Mouse (Mus musculus) leukemia stem cell, adult 10-12 weeks (primary cell): ENCODE measurements around the gene Mndal. TPM values are rescaled to one million over a fixed set of nuclear protein-coding genes. Genes with fewer than 3 reads are reported as not detected.

Experiments
- polyA plus RNA-seq: library from polyadenylated mRNA; stranded (reverse); fragments of >175 nt; gene quantifications from 2 replicates; pipeline ENCODE4 v1.2.3, GENCODE M21; 2012; ENCODE audit warnings: low replicate concordance

Mndal gene
- polyA plus RNA-seq: 3.8 and 4.7 TPM in 2 replicates

DNA sequence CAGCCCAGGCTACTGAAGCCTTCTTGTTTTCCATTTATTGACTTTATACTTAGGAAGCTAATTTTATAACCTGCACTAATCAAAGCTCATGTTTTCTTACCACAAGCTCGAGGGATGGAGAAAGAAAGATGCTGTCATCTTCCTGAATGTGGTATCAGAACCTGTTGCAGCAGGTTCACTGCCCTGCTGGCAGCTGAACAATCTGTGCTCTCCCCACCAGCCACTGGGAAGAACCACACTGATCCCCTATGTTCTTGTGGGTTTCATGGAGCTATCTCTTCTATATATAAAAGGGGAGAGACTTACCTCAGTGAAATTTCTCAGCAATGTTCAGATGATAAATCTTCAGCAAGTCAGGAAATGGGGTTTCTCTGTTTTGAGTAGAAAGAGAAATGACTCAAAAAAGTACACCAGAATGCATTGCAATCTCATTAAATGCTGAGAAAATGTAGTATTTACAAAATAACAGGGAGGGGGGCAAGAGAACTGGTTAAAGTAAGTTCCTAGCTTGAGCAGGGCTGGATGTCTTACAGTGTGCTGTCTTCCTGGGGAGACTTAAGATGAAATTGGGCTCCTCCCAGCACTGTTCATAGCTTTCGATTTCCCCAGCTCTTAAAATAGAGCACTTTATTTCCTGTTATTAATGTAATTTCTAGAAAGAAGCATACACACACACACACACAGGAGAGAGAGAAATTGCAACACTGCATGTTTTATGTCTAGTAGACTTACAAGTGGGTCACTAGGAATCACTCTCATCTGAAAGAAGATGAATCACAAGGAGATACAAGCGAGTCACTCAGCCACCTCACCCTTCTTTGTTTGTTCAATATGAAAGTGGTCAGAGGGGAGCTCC is at the start of gene Mndal, which contains the start of gene Ifi203:
TSS of gene Mndal (minus strand) at position 568 of the 856 bp plus-strand sequence.
TSS of gene Ifi203 (minus strand) at position 749 of the 856 bp plus-strand sequence.

DNA sequence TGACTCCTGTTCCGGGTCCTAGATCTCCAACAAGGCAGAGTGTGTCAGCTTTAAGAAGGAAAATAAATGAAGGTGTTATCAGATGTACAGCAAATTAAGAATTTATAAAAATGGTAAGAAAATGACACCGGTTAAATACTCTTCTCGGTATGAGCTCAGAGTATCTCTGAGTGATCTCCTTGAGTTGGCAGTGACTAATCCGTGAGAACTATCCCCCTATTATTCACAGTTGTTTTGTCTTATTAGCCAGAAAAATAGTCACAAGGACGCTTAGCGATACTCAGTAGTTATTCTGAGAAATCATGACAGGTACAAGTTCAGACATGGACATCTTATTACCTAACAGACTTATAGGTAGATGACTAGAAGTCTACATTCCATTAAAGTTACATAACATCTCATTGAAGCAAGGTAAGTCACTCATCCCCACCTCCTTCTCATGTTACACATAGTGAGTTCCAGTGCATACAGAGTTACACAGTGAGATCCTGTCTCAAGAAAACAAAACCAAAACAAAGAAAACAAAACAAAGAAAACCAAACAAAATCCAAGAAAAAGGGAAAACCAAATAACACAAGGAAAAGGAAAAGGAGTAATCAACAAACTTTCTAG is 40.5 kb upstream of the Mndal start, which contains the start of gene Ifi202b:
TSS of gene Ifi202b (minus strand) at position 51 of the 612 bp plus-strand sequence.

GRCm38 (mm10) chr1:173912548-173913255 is 29.6 kb downstream of the Mndal start, which contains the start of gene Ifi211:
Gene Ifi211 (minus strand): TSS chr1:173913046.

Other genes with a start within 250 kb of the Mndal start
- gene Ifi207, start 200.7 kb downstream of the Mndal start, polyA plus RNA-seq: 0.12 and 0.49 TPM in 2 replicates
- 0.16 TPM in 1 of 2 replicates, not detected in the other for gene Ifi204, start 175.5 kb downstream of the Mndal start, polyA plus RNA-seq
- 0.09 and 0.46 TPM in 2 replicates for gene Ifi211, start 29.4 kb downstream of the Mndal start, polyA plus RNA-seq
- 1.6 and 2.6 TPM in 2 replicates for gene Ifi203, start 181 bp upstream of the Mndal start, polyA plus RNA-seq
- gene Ifi202b, start 40.3 kb upstream of the Mndal start, polyA plus RNA-seq: 0.20 TPM in 1 of 2 replicates, not detected in the other
- 0.18 TPM in 1 of 2 replicates, not detected in the other for gene Ifi205, start 89.3 kb upstream of the Mndal start, polyA plus RNA-seq
- not detected in 2 replicates for gene Olfr433, start 98.2 kb upstream of the Mndal start, polyA plus RNA-seq
- 0.03 TPM in 1 of 2 replicates, not detected in the other for gene Olfr432, start 106.7 kb upstream of the Mndal start, polyA plus RNA-seq
- not detected in 2 replicates for gene Olfr430, start 124.1 kb upstream of the Mndal start, polyA plus RNA-seq
- not detected in 2 replicates for gene Olfr429, start 141.8 kb upstream of the Mndal start, polyA plus RNA-seq
- gene Olfr427, start 154.4 kb upstream of the Mndal start, polyA plus RNA-seq: not detected in 2 replicates
- not detected in 2 replicates for gene Olfr231, start 178.7 kb upstream of the Mndal start, polyA plus RNA-seq
- gene Olfr424, start 189.0 kb upstream of the Mndal start, polyA plus RNA-seq: not detected in 2 replicates
- gene Olfr420, start 213.1 kb upstream of the Mndal start, polyA plus RNA-seq: not detected in 2 replicates
- gene Spta1, start 230.3 kb upstream of the Mndal start, polyA plus RNA-seq: 2.4 and 6.0 TPM in 2 replicates